Mouse (Mus musculus): ENCODE measurements around the gene Defb3.

DNA sequence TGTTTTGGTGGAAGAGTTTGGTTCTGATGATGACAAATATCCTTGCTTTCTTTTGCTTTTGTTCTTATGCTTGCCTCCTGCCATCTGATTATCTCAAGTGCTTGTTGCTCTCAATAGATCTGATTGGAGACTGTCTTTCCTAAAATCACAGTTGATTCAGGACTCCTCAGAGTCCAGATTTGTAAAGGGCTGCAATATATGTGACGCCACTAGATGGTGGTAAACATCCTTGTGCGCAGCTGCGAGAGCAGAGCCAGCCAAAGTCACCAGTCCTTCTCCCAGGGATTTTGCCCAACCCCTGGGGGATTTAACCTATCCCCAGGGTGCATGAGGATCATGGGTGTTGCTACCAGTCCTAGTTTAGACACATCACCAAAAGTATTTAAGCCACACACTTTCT is 38.7 kb downstream of the Defb3 start:
- no peak for TF ChIP-seq CTCF (IDR thresholded peaks at IDR 0.05; ENCODE audit: insufficient read depth, low read depth, low read length)
- TF ChIP-seq POLR2A (IDR thresholded peaks at IDR 0.05; ENCODE audit: insufficient read depth, low read depth, low read length): no peak
